Mouse (Mus musculus): ENCODE data around the gene Slxl1. TPM values are rescaled to one million over a fixed set of nuclear protein-coding genes. Genes with fewer than 3 reads are reported as not detected.
"Not testable (repeated sequence)": the region's sequence is repeated elsewhere in the genome, so short reads cannot be mapped to it uniquely, and the experiment has no call there.

Gene Slxl1
- not detected in 2 replicates for polyA plus RNA-seq (2015; fragmentation: Nextera tagmentation; extraction: Ambion mirVana)

DNA sequence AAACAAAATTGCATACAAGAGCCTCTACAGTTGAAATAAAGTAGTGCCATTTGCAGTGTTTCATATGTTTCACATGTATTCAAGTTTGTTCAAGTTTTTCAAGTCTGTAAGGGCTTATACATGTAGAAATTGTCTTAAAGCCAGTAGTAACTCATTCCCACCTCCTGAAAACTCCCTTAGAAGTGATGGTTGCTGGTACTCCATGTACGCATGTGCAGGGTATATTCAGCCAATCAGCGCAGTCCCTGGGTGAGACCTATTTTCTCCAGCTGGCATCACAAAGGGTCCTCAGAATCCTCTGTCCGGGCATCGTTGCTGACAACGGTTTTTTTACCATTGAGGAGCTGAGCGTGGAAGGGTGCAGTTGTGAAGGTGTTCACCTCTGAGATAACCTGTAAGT lies at the start of gene Slxl1:
Gene Slxl1 (plus strand): TSS at position 301 of the 400 bp plus-strand sequence.
- H3K27ac ChIP-seq (replicated peaks); H3K9ac ChIP-seq; H3K9me3 ChIP-seq (replicated peaks); H3K4me1 ChIP-seq (replicated peaks); H3K36me3 ChIP-seq (replicated peaks); H3K4me3 ChIP-seq (replicated peaks); H3K4me2 ChIP-seq; ATAC-seq (ENCODE audit: insufficient read depth); H3K27me3 ChIP-seq: not testable (repeated sequence)
- no CpG with 5 or more reads among the region's 6 CpGs for WGBS (ENCODE audit: insufficient replicate concordance)
